Mouse (Mus musculus): ENCODE measurements around the gene Zpr1. TPM values are rescaled to one million over a fixed set of nuclear protein-coding genes. Genes with fewer than 3 reads are reported as not detected.
"Not testable (repeated sequence)": the region's sequence is repeated elsewhere in the genome, so short reads cannot be mapped to it uniquely, and the experiment has no call there.

Zpr1 gene
- polyA plus RNA-seq, 1 experiment = 17.8 TPM

DNA sequence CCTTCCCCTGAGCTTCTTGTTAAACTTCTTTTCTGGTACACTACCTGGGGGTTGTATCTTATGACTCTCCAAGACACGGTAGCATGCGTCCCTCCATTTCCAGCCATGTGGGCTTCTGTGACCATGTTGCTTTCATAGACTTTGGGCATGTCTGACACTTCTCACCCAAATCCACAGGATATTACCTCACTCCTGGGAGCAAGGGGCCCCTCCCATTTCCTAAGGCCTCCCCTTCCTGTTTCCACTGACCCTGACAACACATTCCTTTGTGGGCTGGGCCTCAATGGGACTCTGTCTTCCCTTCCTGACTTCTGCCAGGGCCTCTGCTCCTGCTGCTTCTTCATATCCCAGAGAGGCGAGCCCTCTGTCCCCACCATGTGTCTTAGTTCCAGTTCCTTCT lies 15.3 kb upstream of the Zpr1 start:
- DNase-seq (ENCODE audit: low read depth, low spot score) = no peak
- 91% methylated on average over 3 of the region's 3 CpGs for WGBS

DNA sequence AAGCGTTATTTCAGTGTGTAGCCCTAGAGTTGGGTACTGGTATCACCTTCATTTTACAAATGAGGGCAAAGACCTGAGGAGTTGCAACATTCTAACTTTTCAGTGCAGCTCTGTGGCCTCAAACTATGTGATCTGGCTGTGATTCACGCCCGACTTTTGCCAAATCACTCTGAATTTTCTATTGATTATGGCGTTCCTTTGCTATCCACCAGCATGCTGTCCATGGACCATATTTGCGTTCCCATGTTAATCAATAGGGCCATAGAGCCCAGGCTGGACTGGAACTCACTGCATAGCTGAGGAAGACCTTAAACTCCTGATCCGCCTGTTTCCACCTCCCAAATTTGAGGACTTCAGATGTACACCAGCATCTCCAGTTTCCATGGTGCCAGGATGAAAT lies 13.8 kb upstream of the Zpr1 start:
- WGBS = 86% methylated on average over 6 of the region's 6 CpGs

DNA sequence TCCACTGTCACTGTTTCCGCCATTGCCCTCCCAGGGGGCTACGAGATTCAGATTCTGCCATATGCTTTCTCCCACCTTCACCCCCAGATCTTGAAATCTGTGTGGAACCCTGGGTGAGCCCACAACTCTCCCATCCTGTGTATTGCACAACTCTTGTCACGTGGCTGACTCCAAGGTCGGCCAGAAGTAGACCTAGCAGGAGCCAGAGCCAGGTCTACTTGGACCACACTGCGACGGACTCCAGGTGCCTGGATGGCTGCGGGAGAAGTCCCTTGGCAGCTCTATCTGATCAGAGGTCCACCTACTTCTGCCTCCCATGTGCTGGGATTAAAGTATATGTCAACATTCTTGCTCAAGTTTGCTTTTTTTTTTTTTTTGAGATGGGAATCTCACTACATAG lies 11.7 kb upstream of the Zpr1 start:
- DNase-seq (ENCODE audit: low read depth, low spot score) = no peak
- 66% methylated on average over 7 of the region's 7 CpGs for WGBS

More for the DNA sequence above, 13.8 kb upstream of the Zpr1 start:
- DNase-seq (ENCODE audit: low read depth, low spot score) = no peak

DNA sequence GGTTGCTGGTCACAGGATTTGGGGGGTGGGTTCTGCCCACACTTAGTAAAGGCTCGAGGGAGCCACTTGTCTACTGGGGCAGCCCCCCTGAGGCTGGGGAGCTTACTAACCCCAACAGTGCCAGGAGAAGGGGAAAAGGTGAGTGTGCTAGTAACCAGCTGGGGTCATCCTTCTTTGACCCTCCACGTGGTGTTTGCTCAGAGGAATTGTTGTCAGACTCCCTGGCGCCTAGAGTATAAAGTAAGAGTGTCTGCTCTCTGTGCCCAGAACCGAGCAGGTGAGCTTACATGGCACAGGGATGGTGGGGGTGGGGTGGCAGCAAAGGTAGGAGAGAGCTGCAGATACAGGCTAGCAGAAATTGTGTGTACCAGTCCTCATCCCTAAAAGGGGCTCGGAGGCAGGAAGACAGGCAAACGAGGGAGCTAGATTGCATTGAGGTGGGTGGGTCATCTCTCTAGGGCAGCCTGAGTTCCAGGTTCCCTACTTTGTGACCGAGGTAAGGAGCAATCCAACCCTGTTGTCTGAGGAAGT lies 4.5 kb upstream of the Zpr1 start, which contains the start of gene Apoa5:
Gene Apoa5 (plus strand): TSS at position 291 of the 531 bp plus-strand sequence.
- no peak for DNase-seq (ENCODE audit: low read depth, low spot score)
- WGBS = 28% methylated on average over 7 of the region's 7 CpGs

DNA sequence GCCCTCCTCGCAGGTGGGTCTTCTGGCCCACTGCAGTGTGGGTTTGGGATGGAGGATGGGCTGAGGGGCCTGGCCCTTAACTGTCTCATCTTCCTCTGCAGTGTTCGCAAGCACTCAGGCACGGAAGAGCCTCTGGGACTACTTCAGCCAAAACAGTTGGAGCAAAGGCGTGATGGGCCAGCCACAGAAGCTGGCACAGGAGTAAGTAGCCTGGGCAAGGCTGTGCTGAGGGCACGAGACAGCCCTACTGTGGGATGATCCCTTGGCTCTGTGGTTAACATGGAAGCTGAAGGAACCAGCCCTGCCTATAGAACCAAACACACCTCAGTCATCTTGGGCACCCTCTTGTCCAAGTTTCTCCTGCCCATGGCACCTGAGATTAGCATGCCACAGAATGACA lies 3.7 kb upstream of the Zpr1 start:
- no peak for DNase-seq (ENCODE audit: low read depth, low spot score)
- WGBS = 84% methylated on average over 5 of the region's 5 CpGs

DNA sequence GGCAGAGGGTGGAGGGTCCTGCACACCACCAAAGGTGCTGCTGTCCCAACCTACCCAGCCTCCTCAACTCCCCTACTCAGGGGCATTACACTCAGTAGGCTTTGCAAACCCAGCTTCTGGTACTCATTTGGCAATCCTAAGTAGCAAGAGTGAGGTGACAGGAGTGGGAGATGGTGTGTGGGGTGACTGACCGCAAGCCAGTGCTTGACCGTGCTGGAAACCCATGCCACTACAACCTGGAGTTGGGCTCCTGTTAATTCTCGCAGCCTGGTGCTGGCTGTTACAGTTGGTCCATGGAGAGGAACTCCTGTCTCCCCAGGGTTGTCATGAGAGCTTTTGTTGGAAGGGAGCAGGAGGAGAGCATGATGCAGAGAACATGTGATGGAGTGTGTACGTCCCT lies 2.1 kb upstream of the Zpr1 start:
- no peak for DNase-seq (ENCODE audit: low read depth, low spot score)
- 92% methylated on average over 4 of the region's 4 CpGs for WGBS

DNA sequence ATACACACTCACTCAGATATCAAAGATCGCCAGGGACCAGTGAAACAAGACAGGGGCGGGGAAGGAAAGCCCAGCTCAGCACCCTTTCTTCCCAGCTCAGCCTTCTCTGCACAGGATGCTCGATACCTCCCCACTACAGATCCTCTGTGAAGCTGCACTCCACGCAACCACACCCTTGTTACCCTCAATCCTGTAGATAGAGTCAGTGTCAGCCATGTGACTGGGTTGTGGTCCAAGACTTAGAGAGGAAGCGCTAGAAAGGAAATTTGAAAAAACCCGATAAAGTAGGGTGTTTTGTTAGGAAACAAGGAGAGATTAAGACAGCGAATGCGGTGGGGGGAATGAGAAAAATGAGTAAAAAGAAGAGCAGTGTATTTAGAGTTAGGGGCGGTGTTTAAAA lies 794 bp upstream of the Zpr1 start:
- no peak for DNase-seq (ENCODE audit: low read depth, low spot score)

DNA sequence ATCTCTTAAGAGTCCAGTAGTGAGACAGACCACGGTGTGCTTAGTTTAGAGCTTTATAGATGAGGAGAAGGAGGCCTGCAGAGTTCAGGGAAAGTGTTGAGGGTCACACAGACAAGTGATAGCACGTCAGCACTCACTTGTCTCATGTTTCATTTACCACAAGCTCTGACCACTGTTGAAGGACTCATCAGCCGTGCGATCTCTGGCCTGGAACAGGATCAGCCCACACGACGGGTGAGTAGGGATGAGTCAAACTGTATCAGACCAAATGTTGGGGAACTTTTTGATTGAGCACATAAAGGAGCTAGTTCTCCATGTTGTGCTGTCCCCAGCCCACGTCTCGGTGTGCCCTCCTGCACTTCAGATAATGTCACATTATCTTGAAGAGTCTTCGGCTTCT lies 1.6 kb downstream of the Zpr1 start:
- 91% methylated on average over 9 of the region's 9 CpGs for WGBS
- DNase-seq (ENCODE audit: low read depth, low spot score) = no peak

More for the DNA sequence above, 794 bp upstream of the Zpr1 start:
- 79% methylated on average over 9 of the region's 9 CpGs for WGBS

DNA sequence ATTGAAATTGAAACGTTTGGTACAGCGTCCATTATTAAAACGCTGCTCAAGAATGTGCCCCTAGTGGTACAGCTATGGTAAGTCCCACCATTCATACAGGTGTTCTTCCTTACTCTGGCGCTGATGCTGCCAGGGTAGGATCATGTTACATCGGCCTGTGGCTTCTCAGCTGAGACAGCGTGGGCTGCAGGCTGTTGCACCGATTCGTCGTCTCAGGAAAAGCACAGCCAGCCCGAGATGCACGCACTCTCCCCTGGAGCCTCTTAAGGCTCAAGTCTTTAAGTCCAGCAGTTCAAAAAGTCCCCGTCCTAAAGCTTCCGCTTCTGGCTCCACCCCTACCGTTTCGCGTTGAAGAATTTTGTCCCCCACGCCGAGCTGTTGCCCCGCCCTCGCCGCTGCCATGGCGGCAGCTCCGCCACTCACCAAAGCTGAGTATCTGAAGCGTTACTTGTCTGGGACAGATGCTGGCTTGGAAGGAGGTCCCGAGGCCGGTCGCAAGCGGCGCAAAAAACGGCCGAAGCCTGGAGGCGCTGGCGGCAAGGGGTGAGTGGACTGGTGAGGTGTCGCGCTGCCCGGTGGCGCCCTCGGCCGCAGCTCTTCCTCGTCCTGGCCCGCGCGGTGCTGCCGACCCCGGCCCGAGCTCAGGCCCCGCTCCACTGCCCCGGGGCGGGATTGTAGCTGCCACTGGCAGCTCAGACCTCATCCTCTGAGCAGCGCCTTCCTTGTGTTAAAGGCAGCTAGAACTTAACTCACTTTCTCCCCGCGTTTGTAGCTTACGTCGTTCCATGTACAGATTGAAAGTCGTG lies 10.0 kb downstream of the Zpr1 start, which contains the start of gene Bud13:
Gene Bud13 (plus strand): TSS at position 378 of the 806 bp plus-strand sequence.
- peak; percentile 73 for DNase-seq (ENCODE audit: low read depth, low spot score)
- WGBS = under 1% methylated on average over 55 of the region's 55 CpGs

DNA sequence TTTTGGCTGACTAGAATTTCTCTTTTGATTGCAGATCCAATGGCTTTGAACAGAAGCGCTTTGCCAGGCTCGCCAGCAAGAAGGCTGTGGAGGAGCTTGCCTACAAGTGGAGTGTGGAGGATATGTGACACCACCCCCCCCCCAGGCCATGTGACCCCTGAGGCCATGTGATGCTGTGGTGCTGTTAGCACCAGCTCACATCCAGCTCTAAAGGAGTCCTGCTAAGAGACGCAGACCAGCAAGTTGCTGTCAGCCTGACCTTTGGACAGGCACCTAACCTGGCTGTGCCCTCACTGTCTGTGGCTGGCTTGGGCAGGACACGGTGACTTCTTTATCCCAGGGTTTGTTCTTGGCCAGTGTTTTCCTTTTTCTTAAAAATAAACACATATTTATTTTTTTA lies 25.5 kb downstream of the Zpr1 start:
- 88% methylated on average over 4 of the region's 4 CpGs for WGBS
- DNase-seq (ENCODE audit: low read depth, low spot score) = no peak

DNA sequence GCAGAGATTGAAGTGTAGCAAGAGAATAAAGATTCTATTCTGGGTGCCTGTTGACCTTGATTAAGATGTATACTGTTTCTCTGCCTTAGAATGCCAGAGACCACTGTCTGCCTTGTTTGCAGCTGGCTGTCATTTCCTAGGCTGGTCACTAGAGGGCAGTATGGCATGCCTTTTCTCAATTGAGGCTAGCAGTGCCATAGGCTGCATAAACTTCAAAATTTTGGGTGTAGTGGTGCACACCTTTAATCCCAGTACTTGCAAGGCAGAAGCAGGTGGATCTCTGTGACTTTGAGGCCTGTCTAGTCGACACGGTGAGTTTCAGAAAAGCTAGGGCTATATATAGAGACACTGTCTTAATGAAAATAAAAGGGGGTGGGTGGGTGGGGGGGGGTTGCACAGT lies 29.3 kb downstream of the Zpr1 start:
- 12% methylated on average over 2 of the region's 2 CpGs for WGBS
- no peak for DNase-seq (ENCODE audit: low read depth, low spot score)

DNA sequence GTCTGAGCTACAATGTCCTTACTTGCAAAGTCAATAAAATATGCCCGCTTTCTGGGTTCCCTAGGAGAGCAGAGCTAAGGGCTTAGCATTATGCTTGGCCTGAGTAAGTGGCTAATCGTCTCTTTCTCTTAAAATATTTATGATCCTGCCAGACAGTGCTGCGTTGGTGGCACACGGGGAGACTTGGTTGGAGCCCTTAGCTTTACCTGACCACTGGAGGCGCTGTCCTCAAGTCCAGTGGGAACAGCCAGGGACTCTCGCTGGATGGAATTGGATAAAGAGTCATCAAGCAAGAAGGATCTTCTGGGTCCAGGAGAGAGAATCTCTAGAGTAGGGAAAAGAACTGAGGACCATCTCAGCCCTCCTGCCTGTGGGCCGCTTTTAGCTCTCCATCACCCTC lies 36.3 kb downstream of the Zpr1 start:
- WGBS = 11% methylated on average over 7 of the region's 7 CpGs
- peak; percentile 4 for DNase-seq (ENCODE audit: low read depth, low spot score)

DNA sequence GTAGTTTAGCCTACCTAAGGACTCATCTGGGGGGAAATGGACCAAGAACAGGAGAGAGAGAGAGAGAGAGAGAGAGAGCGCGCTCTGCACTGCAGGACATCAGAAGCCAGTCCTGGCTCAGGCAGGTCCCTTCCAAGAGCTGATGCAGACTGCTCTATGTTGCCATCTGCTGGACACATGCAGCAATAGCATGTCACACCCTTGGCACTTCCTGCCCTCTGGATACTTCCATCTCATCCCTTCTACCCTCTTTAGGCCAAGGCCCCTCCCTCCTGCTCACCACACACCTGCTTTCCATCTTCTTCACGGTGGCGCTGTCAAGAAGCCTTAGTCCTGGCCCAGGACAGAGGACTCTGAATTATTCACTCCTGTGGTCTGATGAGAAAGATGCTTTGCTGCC lies 41.6 kb downstream of the Zpr1 start:
- peak; percentile 35 for DNase-seq (ENCODE audit: low read depth, low spot score)
- 4% methylated on average over 4 of the region's 4 CpGs for WGBS

DNA sequence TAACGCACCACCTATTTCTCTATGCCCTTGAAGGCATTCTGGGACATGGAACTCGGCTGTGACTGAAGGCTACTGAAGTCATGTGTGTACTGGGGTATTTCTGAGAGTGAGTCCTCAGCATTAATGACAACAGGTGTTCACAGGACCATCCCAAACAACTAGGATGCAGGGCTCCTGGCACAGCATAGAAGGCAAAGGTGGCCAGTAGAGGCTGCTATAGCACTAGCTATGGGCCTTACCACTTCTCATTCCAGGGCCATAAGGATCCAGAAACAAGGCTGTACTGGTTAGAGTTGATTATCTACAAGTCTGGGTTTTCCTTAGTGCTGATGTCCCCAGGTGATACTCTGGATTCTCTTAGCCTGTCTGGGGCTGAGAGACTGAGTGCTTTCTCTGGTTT lies 42.1 kb downstream of the Zpr1 start:
- 44% methylated on average over 2 of the region's 2 CpGs for WGBS

DNA sequence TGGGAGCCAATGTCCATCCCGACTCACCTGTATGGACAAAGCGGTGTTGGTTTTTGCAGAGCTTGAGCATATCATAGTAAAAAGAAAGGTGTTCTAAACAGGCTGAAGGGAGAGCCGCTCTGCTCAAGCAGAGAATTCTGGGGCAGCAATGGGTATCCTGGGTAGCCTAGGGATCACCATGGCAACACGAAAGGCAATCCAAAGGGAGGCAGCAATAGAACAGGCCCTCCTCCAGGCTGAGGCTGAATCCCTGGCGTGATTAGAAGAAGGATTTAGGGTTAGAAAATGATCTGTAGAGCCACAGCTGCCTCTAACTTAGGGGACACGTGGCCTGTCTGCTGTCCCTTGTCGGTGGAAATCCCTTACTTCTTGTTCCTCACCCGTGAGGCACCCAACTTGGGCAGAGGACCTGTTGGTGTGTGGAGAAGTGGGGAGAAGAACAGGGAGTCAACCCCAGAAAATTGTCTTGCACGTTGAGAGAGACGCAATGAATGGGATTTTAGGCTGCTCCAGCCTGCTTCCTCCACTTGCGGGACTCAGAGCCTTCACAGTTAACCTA lies 43.0 kb downstream of the Zpr1 start:
- 59% methylated on average over 11 of the region's 11 CpGs for WGBS
- DNase-seq (ENCODE audit: low read depth, low spot score) = no peak

More for the DNA sequence above, 42.1 kb downstream of the Zpr1 start:
- DNase-seq (ENCODE audit: low read depth, low spot score) = no peak

DNA sequence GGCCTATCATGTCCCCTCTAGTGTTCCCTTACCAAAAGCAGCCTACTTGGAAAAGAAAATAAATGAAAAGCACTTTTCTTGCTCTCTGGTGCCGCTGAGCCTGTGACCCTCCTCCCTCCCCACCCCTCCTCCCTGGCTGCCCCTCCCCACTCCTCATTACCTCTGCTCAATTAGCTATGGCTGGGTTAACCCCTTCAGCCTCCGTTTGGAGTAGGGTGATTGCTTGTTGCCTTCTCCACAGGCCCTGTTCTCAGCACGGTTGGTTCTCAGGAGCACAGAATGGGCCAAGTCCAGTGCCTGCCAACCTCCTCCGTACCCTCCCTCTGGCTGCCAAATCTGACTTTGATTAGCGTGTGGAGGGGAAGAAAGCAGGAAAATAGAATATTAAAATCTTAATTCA lies 43.5 kb downstream of the Zpr1 start:
- DNase-seq (ENCODE audit: low read depth, low spot score) = no peak
- 34% methylated on average over 5 of the region's 5 CpGs for WGBS

DNA sequence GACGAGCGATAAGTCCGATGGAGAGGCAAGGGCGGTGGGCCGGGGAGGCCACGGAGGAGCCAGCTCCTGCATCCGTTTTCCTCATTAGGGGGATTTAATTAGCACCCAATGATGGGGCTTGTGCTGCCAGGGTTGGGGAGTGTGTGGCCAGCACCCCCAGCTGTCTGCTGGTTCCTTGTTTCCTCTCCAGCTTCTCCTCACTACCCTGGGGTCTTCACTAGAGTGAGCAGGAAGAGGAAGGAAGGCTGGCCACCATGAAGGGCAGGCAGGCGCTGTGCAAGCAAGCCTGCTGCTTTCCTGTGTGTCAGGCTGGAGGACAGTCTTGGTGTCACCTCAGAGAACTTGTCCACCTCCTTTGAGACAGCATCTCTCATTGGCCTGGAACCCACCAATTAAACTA lies 44.0 kb downstream of the Zpr1 start:
- WGBS = 73% methylated on average over 8 of the region's 8 CpGs
- no peak for DNase-seq (ENCODE audit: low read depth, low spot score)

DNA sequence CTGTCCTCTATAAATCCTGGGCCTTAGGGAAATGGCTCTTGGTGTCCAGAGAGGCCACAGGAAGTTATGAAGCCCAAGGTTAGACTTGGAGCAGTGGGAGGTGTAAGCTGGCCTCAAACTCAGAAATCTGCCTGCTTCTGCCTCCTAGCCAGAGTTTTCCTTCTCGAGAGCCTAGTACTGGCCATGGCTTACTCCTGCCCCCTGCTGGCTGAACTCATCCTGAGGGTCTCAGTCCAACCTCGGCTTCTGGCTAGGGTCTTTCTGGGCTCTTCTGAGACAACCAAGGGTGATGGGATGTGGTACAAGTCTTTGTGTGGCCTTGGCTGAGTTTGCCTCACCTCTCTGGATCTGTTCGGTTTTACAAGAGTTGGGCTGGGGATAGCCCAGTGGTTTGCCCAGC lies 45.1 kb downstream of the Zpr1 start:
- 89% methylated on average over 3 of the region's 3 CpGs for WGBS
- no peak for DNase-seq (ENCODE audit: low read depth, low spot score)

DNA sequence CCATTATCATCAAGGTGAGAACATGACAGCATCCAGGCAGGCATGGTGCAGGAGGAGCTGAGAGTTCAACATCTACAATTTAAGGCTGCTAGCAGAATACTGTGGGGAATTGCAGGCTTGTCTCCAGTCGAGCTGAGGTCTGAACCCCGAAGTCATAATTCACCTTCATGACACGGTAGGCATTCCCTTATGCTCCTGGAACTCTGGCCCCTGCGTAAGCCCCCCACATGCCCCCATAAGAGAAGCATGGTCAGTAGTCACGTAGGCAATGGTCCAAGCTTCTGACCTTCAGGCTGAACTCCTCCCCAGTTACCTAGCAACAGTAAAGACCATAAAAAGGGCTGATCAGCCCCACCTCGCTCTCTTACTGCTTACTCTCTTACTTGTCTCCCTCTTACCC lies 47.0 kb downstream of the Zpr1 start, which contains the start of gene 4931429L15Rik:
Gene 4931429L15Rik (minus strand): TSS at position 101 of the 400 bp plus-strand sequence.
- WGBS = 76% methylated on average over 6 of the region's 6 CpGs
- not testable (repeated sequence) for DNase-seq (ENCODE audit: low read depth, low spot score)

DNA sequence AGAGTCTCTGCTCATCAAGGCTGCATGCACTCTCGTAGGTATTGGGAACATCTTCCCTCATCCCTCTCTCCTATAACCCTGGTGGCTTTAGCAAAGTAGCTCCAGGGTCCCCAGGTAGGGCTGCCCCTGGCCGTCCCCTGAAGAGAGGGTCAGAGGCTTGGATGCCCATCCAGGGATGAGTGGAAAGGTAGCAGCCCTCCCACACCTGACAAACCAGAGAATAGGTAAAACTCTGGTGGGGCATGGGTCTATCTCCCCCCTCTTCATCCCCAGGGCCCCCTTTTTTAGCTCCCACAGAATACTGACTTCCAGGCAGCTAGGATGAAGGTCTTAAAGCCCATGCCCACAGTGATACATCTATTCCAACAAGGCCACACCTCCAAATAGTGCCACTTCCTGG lies 47.6 kb downstream of the Zpr1 start:
- DNase-seq (ENCODE audit: low read depth, low spot score) = no peak
- WGBS = 89% methylated on average over 2 of the region's 2 CpGs
